Mouse (Mus musculus): ENCODE data around the gene Smyd1.
"Not testable (repeated sequence)": the region's sequence is repeated elsewhere in the genome, so short reads cannot be mapped to it uniquely, and the experiment has no call there.

The Smyd1 gene

DNA sequence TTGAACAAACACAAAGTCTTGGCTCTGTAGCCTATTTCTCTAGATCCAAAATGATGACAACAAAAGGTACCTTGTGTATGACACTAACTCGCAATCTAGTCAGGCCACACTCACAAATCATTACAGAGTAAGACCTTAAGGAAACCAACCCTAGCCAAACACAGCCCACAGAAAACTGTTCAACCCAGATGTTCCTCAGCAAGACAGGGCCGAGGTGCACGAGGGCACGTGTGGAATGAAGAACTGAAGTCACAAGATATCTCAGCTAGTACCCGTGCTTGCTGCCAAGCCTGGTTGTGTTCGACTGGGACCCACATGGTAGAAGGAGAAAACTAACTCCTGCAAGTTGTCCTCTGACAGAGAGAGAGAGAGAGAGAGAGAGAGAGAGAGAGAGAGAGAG, 7.8 kb upstream of the Smyd1 start:
- no peak for DNase-seq (ENCODE audit: extremely low read depth, insufficient read length, low spot score)

DNA sequence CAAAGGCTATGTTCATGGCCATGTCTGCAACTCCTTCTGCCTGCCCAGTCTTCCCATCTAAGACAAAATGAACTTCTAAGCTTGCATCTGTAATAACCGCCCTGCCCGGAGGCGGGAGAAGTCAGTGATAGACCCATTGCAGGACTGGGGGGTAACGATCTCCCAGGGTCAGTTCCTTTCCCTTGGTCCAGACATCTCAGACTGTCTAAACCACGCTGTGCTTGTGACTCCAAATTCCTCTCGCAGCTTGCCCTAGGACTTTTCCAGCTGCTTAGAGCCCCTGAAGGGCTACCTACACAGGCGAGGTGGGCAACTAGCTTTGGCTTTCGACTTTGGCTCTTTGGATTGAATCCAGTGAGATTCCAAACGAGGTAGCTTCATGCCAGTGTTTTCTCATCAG, 2.8 kb upstream of the Smyd1 start:
- DNase-seq (ENCODE audit: extremely low read depth, insufficient read length, low spot score), result no peak

DNA sequence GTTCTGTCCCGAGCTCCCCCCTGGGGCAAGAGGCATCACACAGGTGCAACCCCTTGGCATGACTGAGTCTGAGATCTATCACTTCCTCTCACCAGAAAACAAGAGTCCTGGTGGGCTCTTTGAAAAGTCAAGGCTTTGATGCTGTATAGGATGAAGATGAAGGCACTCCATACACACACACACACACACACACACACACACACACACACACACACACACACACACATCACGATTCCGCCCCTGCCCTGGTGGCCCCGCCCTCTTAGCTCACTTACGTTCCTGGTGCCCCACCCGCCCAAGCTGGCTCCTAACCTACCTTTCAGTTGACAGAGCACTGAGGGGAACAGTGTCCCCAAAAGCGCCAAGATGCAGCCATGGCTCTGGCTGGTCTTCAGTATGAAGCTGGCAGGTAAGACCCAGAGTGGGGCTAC, 473 bp upstream of the Smyd1 start, which contains the start of gene Cd8b1:
TSS of gene Cd8b1 (plus strand) at position 298 of the 431 bp plus-strand sequence.
- no peak for DNase-seq (ENCODE audit: extremely low read depth, insufficient read length, low spot score)

DNA sequence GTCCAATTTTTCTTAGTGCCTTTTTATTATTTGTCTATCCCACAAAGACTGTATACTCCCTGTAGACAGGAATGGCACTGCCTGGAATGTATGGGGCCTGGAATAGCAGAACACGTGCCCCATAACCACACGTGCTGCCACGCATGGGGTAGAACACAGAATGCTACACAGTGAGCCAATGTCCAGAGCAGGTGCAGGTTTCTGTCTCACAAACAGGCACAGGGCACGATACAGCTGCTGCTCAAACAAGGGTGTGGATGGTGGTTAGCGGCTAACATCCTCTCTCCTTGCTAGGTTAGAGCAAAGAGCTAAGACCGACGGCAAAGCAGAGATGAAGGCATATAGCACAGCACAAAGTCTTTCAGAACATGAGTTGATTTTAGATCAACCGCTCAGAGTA, 14.5 kb downstream of the Smyd1 start:
- no peak for DNase-seq (ENCODE audit: extremely low read depth, insufficient read length, low spot score)

DNA sequence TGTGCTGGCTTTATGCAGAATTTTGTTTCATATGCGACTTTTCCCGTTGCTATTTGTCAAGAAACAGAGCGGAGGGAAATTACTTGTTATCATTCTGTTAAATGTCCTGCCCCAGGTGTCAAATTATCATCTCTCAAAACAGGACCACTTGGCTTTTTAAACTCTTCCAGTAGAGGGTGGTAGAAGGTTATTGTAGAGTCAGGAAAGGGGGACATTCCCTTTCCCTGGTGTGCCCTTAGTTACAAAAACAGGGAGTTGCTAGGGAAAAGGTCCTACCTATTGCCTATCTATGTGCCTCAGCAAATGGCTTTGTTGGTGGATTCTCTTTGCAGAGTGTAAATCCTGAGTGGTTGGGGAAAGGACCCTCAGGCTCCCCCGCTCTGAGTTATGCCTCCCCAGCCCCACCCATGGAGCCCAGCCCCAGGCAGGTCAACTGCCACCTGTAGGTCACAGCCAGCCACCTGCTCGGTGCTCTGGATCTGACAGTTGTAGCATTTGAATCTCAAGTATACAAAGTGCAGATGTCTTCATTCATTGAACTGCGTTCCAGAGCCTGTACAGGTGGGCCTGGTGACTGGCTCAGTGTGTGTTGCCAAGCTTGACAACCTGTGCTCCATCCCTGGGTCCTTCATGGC, 19.8 kb downstream of the Smyd1 start:
- no peak for DNase-seq (ENCODE audit: extremely low read depth, insufficient read length, low spot score)

DNA sequence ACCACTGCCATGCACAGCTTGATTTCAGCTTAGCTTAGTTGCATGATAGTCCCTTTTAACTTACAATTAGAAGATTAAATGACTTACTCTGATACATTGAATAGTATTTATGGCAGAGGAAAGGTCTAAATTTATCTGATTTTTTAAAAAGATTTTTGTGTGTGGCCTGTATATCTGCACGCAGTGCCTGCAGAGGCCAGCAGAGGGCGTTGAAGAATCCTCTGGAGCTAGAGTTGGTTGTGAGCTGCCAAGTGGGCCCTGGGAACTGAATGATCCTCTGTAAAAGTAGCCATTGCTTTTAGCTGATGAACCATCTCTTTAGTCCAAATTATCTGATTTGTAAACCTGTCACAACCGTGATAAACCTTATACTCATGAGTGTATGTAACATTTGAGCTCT, 23.3 kb downstream of the Smyd1 start:
- no peak for DNase-seq (ENCODE audit: extremely low read depth, insufficient read length, low spot score)

DNA sequence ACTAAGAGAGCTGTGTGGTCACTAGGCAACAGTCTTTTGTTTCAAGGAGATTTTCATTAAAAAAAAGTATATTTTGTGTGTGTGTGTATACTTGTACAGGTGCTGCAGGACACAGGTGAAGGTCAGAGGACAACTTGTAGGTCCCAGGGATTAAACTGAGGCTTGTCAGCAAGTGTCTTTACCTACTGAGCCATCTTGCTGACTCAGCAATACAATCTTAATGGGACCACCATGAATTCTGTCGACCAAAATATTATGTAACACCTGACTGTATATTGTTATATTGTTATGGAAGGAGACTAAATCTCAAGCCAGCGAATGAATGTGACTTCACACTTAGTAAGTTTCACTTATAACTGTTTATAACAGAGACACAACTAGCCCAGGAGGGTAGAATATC, 24.0 kb downstream of the Smyd1 start:
- no peak for DNase-seq (ENCODE audit: extremely low read depth, insufficient read length, low spot score)

DNA sequence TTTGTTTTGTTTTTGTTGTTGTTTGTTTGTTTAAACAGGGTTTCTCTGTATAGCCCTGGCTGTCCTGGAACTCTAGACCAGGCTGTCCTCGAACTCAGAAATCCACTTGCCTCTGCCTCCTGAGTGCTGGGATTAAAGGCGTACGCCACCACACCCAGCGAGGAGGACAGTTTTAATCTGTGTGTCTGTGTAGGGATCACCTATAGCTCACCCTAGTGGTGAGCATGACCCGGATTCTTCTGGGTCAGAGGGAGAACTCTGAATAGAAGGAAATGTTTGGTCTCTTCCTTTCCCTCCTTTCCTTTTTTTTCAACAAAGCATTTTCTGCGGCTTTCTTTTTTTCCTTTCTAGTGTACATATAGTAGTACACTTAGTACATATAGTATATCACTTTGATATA, 26.7 kb downstream of the Smyd1 start:
- no peak for DNase-seq (ENCODE audit: extremely low read depth, insufficient read length, low spot score)

DNA sequence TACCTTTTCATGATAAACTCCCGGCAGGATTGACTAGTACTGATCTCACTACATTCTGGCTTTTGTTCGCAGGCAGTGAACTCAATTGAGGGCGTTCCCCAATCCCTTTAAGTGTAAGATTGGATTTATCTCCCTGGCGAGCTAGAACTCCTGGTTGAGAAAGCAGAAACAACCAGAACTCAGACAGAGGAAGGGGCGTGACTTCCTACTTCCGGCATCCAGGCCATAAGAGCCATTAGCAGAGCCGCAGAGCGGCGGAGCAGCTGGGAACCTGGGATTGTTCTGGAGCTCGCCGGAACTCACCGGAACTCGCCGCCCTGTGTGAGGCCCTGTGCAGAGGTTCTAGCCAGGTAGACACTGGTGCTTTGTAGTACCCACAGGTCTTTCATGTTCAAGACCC, 28.5 kb downstream of the Smyd1 start:
- no peak for DNase-seq (ENCODE audit: extremely low read depth, insufficient read length, low spot score)

DNA sequence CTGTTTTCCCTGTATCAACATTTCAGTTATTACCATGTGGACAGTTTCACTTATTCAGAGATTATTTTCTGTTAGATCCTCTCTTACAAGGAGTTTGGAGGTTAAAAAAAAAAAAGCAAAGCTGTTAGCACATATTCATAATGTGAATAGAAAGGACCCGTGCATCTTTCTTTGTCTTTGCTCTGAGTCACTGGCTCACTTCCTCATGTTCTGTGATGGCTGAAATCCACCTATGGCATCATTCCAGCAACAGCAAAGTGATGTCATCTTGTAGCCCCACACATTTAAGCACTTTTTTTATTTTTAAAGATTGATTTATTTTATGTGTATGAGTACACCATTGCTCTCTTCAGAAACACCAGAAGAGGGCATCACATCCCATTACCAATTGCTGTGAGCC, 42.6 kb downstream of the Smyd1 start:
- no peak for DNase-seq (ENCODE audit: extremely low read depth, insufficient read length, low spot score)

DNA sequence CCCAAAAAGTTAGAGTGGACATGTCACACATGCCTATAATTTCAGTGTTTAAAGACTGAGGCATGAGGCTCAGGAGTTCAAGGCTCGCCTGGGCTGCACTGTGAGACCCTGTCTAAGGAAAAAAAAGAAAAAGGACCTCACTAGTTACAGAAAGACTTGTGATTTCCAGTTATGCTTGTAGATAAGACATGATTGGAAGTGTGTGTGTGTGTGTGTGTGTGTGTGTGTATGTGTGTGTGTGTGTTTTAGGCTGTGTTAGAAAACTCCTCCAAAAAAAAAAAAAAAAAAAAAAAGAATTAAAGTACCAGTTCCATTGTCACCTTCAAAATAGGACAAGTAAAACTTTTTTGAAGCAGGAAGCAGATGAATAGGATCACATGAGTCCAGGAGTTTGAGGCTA, 47.4 kb downstream of the Smyd1 start:
- DNase-seq (ENCODE audit: extremely low read depth, insufficient read length, low spot score), result no peak

DNA sequence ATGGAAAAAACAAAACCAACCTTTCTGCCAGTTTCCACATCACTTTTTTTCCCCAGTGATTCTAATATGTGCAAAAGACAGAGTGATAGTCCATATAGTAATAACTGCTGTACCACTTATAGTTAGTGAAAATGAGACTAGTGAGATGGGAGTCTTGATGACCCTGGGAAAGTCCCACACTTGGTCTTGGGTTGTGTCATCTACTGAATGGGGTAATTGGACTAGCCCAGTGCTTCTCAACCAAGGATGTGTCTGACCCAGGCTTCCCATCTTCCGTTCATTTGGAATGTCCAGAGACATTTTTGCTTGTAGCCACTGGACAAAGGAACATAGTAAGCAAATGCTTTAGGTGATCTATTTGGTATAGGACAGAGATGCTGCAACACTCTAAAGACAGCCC, 48.3 kb downstream of the Smyd1 start:
- DNase-seq (ENCODE audit: extremely low read depth, insufficient read length, low spot score), result no peak

DNA sequence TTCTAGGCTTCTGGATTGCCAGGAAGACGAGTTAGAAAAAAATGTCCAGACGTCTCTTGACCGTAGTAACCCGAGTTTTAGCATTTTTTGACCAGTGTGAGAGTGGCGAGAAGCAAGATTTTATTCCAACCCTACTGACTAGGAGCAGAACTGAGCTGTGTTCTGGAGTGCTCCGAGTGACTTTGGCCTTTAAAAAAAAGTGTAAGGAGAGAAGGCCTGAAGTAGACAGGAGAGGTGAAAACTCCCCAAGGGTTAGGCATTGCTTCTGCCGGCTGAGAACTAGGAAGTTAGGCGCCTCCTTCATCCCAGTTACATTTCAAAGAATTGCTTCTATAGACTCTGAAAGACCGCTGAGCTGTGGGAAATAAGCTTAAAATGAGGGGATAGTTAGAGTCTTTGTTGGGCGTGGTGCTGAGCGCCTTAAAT, 49.7 kb downstream of the Smyd1 start:
- no peak for DNase-seq (ENCODE audit: extremely low read depth, insufficient read length, low spot score)

DNA sequence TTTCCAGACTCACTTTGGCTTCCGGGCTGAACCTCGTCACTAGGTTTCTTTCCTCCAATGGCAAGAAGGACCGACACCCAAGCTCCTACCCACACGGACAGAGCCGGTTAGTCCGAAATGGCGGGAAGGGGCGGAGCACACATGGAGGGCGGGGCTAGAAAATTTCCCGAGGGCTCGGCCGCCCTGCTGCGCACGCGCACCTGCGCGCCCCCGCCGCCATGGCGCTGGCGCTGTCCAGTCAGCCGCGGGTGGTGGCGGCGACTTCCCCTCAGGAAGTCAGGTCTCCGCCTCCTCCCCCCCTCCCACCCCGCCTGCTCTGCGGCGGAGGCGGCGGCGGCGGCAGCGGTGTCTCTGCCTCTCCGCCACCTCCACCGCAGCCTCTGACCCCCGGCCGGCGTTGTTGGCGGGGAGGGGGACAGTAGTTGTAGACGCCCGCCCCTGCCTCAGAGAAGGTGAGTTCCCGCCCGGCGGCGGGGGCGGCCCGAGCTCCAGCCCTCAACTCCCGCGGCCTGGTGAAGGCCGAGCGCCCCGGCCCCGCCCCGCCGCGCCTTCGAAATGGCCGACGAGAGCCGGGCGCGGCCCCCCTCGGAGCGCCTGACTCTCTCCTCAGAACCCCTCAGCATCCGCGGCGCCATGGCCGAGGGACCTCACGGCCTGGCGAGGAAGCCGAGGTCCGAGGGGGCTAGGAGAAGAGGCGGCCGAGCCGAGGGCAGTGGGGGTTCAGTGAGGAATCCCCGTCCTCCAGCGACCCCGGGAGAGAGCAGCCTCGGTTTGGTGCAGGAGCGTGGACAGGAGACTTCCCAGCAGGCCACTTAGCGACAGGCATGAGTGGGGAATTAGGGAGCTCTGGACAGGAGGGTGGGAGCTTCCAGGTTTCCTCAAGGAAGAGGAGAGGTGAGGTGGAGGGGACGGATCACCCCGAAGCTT, 50.4 kb downstream of the Smyd1 start, which contains the start of gene Krcc1:
TSS of gene Krcc1 (plus strand) at position 289 of the 927 bp plus-strand sequence.
- peak; percentile 98 for DNase-seq (ENCODE audit: extremely low read depth, insufficient read length, low spot score)

DNA sequence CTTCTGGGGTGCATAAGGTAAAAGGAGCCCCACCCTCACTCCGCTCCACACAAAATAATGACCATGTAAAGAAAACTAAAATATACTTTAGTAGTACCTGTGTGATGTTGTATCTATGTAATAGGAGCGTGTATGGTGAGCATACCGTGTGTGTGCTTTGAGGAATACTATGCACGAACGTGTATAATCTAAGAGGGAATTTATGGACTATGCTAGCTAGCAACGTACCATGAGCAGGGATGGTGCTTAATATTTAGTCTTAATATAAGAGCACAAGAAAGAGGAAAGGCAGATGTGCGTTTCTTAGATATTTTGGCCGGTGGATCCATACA, 51.0 kb downstream of the Smyd1 start:
- DNase-seq (ENCODE audit: extremely low read depth, insufficient read length, low spot score), result no peak

DNA sequence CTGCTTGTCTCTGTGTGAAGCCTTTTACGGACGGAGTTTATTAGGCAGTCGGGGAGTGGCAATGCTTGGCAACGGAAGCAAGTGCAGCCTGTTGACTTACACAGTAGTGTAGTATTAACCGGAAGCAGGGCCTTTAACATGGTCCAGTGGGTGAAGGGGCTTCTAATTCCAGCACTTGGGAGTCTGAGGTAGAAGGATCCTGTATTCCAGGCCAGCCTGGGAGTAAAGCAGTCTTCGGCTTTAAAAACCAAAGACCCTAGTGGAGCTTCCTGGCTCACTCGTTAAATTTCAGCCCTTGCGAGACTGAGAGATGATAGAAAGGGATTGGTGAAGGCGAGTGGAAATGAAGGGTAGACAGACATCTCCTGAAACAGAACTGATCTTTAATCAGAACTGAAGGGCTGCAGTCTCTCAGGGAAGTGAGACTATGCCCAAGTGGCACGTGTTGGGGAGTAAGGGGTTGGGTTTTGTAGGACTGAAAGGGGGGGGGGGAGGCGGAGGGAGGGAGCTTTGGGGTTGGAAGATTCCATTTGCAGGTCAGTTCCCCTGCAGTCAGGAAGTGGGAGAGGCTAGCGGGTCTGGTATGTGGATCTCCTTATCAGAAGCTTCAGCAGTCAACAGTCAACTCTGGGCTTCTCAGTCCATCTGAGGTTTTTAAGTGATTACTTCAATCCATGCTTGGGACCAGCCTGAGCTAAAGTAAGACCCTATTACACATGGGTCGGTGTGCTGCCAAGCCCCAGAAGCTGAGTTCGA, 51.6 kb downstream of the Smyd1 start:
- no peak for DNase-seq (ENCODE audit: extremely low read depth, insufficient read length, low spot score)

DNA sequence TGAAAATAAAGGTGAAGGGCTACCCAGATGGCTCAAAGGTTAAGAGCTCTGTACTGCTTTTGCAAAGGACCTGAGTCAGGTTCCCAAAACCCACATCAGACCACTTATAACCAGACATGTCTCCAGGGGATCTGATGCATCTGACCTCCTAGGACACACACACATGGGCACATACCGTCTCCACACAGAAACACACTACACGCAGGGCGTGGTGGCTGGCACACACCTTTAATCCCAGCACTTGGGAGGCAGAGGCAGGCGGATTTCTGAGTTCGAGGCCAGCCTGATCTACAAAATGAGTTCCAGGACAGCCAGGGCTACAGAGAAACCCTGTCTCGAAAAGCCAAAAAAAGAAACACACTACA, 52.4 kb downstream of the Smyd1 start:
- DNase-seq (ENCODE audit: extremely low read depth, insufficient read length, low spot score), result not testable (repeated sequence)

DNA sequence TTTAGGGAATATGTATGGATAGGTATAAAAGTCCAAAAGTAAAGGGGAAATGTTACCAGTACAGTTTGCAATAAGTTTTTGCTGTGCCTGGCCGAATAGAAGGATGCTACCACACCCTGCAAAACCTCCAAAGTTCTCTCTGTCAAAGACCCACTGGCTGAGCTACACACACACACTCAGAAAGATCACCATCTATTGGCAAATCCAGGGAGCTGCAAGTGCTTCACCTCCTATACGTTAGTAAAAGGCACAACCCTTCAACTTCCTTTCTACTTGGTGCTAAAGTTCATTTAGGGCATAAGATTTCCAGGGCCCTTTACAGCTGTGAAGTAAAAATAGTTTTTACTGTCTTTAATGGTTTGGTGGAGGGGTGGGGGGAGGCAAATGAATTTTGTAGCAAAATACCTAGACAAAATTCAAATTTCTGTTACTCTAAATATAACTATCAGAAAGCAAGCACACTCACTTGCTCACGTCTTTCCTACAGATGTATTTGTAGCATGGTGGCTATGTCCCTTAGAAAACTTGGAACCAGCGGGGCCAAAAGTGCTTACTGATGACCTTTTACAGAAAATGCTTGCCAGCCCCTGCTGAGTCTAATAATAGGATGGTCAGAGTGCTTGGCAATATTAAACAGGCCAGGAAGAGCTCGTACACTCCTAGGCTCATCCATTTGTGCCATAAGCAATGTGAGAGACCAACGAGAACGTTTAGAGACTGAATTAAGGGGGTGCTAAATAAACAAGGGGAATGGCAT, 52.9 kb downstream of the Smyd1 start:
- DNase-seq (ENCODE audit: extremely low read depth, insufficient read length, low spot score), result no peak

DNA sequence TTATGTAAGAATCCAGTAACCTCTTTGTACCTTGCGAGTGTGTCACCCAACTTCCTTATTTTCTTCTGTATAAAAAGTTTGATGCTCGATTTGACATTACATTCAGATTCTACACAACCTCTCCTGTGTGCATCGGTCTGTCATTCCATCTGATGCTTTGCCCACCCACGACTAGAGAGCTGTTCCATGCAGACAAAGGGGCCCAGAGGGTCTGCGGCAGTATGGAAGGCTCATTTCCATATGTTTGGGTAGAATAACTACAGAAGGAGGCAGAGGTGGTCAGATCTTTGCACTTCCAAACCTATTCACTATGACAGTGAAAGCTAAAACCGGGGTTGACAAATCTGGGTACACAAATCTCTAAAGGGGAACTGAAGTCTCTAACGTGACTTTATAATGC, 54.4 kb downstream of the Smyd1 start:
- not testable (repeated sequence) for DNase-seq (ENCODE audit: extremely low read depth, insufficient read length, low spot score)

DNA sequence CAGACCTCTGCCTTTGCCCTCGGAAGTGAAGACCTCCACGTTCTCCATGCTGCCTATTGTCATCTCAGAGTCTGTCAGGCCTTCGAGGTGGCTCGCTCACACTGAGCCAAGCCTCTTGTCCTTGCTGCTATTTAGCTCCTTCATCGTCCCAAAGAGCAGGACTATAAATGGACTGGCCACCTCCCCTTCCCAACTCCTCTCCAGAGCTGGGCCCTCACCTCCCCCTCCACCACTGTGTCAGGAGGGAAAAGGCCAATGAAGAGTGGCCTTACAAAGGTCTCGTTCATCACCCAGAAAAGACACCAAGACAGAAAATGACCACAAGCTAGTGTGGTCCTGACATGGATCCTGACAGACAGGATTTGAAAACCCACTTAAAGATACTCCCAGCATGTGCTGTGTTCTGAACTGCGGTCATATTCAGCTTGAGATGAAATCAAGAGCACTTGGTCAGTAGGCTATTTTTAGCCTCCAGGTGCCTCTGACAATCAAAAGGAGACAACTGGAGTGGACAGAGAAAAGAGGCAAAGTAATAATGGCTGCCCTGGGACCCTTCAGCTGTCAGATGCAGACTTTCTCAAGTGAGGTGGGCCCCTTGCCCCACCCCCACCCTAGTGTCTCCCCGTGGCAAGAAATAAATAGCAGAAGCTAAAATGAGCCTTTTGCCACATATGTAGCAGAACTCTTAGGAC, 59.7 kb downstream of the Smyd1 start:
- DNase-seq (ENCODE audit: extremely low read depth, insufficient read length, low spot score), result no peak
